Mouse (Mus musculus): ENCODE data around the gene Slc7a5.

The Slc7a5 gene

GRCm38 (mm10) chr8:121906542-121907512, 667 bp downstream of the Slc7a5 start:
- peak; percentile 42 for DNase-seq

GRCm38 (mm10) chr8:121905864-121906263, 1.6 kb downstream of the Slc7a5 start:
- DNase-seq: peak; percentile 17

GRCm38 (mm10) chr8:121905420-121905819, 2.1 kb downstream of the Slc7a5 start:
- DNase-seq: peak; percentile 23

- DNase-seq: peak; percentile 25
Observed at GRCm38 (mm10) chr8:121904999-121905398, 2.5 kb downstream of the Slc7a5 start.

GRCm38 (mm10) chr8:121903977-121904376, 3.5 kb downstream of the Slc7a5 start:
- DNase-seq: peak; percentile 69

GRCm38 (mm10) chr8:121901498-121902236, 5.8 kb downstream of the Slc7a5 start:
- peak; percentile 28 for DNase-seq

GRCm38 (mm10) chr8:121899180-121900044, 8.1 kb downstream of the Slc7a5 start:
- peak; percentile 26 for DNase-seq

GRCm38 (mm10) chr8:121898401-121898931, 9.0 kb downstream of the Slc7a5 start:
- DNase-seq: peak; percentile 59

- DNase-seq: peak; percentile 38
Observed at GRCm38 (mm10) chr8:121897871-121898381, 9.6 kb downstream of the Slc7a5 start.

- DNase-seq: no peak
Observed at GRCm38 (mm10) chr8:121897205-121897604, 10.3 kb downstream of the Slc7a5 start.

GRCm38 (mm10) chr8:121896476-121897145, 10.9 kb downstream of the Slc7a5 start:
- no peak for DNase-seq

GRCm38 (mm10) chr8:121895910-121896309, 11.6 kb downstream of the Slc7a5 start:
- DNase-seq: no peak

GRCm38 (mm10) chr8:121892875-121893274, 14.6 kb downstream of the Slc7a5 start:
- peak; percentile 16 for DNase-seq

- peak; percentile 32 for DNase-seq
Observed at GRCm38 (mm10) chr8:121889810-121890785, 17.4 kb downstream of the Slc7a5 start.

GRCm38 (mm10) chr8:121889317-121889716, 18.2 kb downstream of the Slc7a5 start:
- no peak for DNase-seq

GRCm38 (mm10) chr8:121887547-121887946, 19.9 kb downstream of the Slc7a5 start:
- DNase-seq: no peak

GRCm38 (mm10) chr8:121885433-121885832, 22.1 kb downstream of the Slc7a5 start:
- DNase-seq: no peak

GRCm38 (mm10) chr8:121885001-121885400, 22.5 kb downstream of the Slc7a5 start:
- DNase-seq: no peak

GRCm38 (mm10) chr8:121884181-121884580, 23.3 kb downstream of the Slc7a5 start:
- no peak for DNase-seq

- no peak for DNase-seq
Observed at GRCm38 (mm10) chr8:121881921-121882320, 25.6 kb downstream of the Slc7a5 start.

Data from cerebellum, adult 8-10 months (tissue).